Mouse (Mus musculus) MEL (cell line): ENCODE measurements at regions not wholly inside any gene's neighbourhood (a gene's known extent, or its start where the extent isn't known, plus 50 kb on each side); places are given as distances from the start of the nearest gene placed in this dataset.

Experiments
- DNase-seq: peaks from one replicate; pipeline ENCODE4 v3.0.0; 2011; ENCODE audit warnings: low read depth, low spot score
- H3K27ac ChIP-seq: 2 replicates; pipeline ENCODE4 v1.5.1; 2012; ENCODE audit warnings: low read depth, mild to moderate bottlenecking, control low read depth, low read length, moderate library complexity; ENCODE audit not compliant: control insufficient read depth
- H3K27me3 ChIP-seq, 2 experiments: fragments of 150-350 bp in 1 of 2; sonication (generic) in 1 of 2; 2 replicates each; pipeline ENCODE4 v1.6.1; 2012; ENCODE audit warnings: low read length in 2 of 2, mild to moderate bottlenecking in 2 of 2, improper control_type of control experiment in 1 of 2, moderate library complexity in 1 of 2; ENCODE audit not compliant: insufficient read depth in 2 of 2, control insufficient read depth in 1 of 2
- H3K36me3 ChIP-seq, 2 experiments: 2 replicates each; pipeline ENCODE4 v1.6.1; 2012 to 2014; ENCODE audit warnings: low read length in 2 of 2, improper control_type of control experiment in 1 of 2, inconsistent platforms in 1 of 2, mild to moderate bottlenecking in 1 of 2; ENCODE audit not compliant: insufficient read depth in 2 of 2, control insufficient read depth in 1 of 2
- H3K4me1 ChIP-seq, 2 experiments: fragments of 150-350 bp in 1 of 2; sonication (generic) in 1 of 2; 2 replicates each; pipeline ENCODE4 v1.6.1; 2012; ENCODE audit warnings: low read length in 2 of 2, improper control_type of control experiment in 1 of 2, mild to moderate bottlenecking in 1 of 2; ENCODE audit not compliant: insufficient read depth in 2 of 2, control insufficient read depth in 1 of 2
- H3K4me3 ChIP-seq, 2 experiments: fragments of 150-350 bp in 1 of 2; sonication (generic) in 1 of 2; 2 replicates each; pipeline ENCODE4 v1.5.1; 2012; ENCODE audit warnings: low read depth in 2 of 2, low read length in 2 of 2, mild to moderate bottlenecking in 2 of 2, moderate library complexity in 2 of 2, control low read depth in 1 of 2, improper control_type of control experiment in 1 of 2; ENCODE audit not compliant: control insufficient read depth in 1 of 2, insufficient read depth in 1 of 2
- H3K79me2 ChIP-seq: 2 replicates; pipeline ENCODE4 v1.6.1; 2012; ENCODE audit warnings: mild to moderate bottlenecking, low read length, moderate library complexity; ENCODE audit not compliant: control insufficient read depth, poor library complexity, insufficient read depth
- H3K9ac ChIP-seq: 2 replicates; pipeline ENCODE4 v1.6.1; 2012; ENCODE audit warnings: low read depth, mild to moderate bottlenecking, control low read depth, low read length, moderate library complexity; ENCODE audit not compliant: control insufficient read depth, poor library complexity, severe bottlenecking
- H3K9me3 ChIP-seq: fragments of 150-350 bp; sonication (generic); replicated peaks from 2 replicates; pipeline ENCODE4 v1.6.1; 2012; ENCODE audit warnings: mild to moderate bottlenecking, low read length, improper control_type of control experiment, moderate library complexity; ENCODE audit not compliant: insufficient read depth
- CHD1 ChIP-seq: IDR thresholded peaks from 2 replicates; pipeline ENCODE4 v1.6.1; 2012; ENCODE audit warnings: low read depth, mild to moderate bottlenecking, inconsistent platforms, low read length, improper control_type of control experiment
- CHD2 ChIP-seq: IDR thresholded peaks from 2 replicates; pipeline ENCODE4 v1.6.1; 2011; ENCODE audit warnings: low read length, improper control_type of control experiment
- ELF1 ChIP-seq: IDR thresholded peaks from 2 replicates; pipeline ENCODE4 v1.6.1; 2014; ENCODE audit warnings: low read depth, mild to moderate bottlenecking, inconsistent platforms, low read length, improper control_type of control experiment, moderate library complexity
- GABPA ChIP-seq: IDR thresholded peaks from 2 replicates; pipeline ENCODE4 v1.6.1; 2012; ENCODE audit warnings: low read depth, mild to moderate bottlenecking, inconsistent platforms, low read length, improper control_type of control experiment, moderate library complexity
- GATA1 ChIP-seq: IDR thresholded peaks from 2 replicates; pipeline ENCODE4 v1.6.1; 2011; ENCODE audit warnings: low read depth, low read length, improper control_type of control experiment
- HCFC1 ChIP-seq: IDR thresholded peaks from 2 replicates; pipeline ENCODE4 v1.6.1; 2012; ENCODE audit warnings: low read depth, mild to moderate bottlenecking, inconsistent platforms, low read length, improper control_type of control experiment, moderate library complexity
- KAT2A ChIP-seq: conservative IDR thresholded peaks from 2 replicates; pipeline ENCODE4 v1.6.1; 2012; ENCODE audit warnings: low read depth, low read length, improper control_type of control experiment, inconsistent platforms
- MAX ChIP-seq: IDR thresholded peaks from 2 replicates; pipeline ENCODE4 v1.6.1; 2011; ENCODE audit warnings: low read length, improper control_type of control experiment
- MEF2A ChIP-seq: IDR thresholded peaks from 2 replicates; pipeline ENCODE4 v1.6.1; 2014; ENCODE audit warnings: low read depth, mild to moderate bottlenecking, inconsistent platforms, low read length, improper control_type of control experiment; ENCODE audit not compliant: poor library complexity, insufficient replicate concordance, severe bottlenecking; ENCODE audit errors: extremely low read depth
- NRF1 ChIP-seq: IDR thresholded peaks from 2 replicates; pipeline ENCODE4 v1.6.1; 2014; ENCODE audit warnings: low read depth, mild to moderate bottlenecking, inconsistent platforms, low read length, improper control_type of control experiment, moderate library complexity; ENCODE audit not compliant: poor library complexity, insufficient read depth, severe bottlenecking
- POLR2AphosphoS5 ChIP-seq: IDR thresholded peaks from 2 replicates; pipeline ENCODE4 v1.6.1; 2012; ENCODE audit warnings: low read depth, borderline replicate concordance, mild to moderate bottlenecking, inconsistent platforms, low read length, moderate library complexity, mixed read lengths
- SIN3A ChIP-seq: IDR thresholded peaks from 2 replicates; pipeline ENCODE4 v1.6.1; 2012; ENCODE audit warnings: low read length, improper control_type of control experiment, inconsistent platforms
- SMC3 ChIP-seq: IDR thresholded peaks from 2 replicates; pipeline ENCODE4 v1.6.1; 2011; ENCODE audit warnings: low read depth, low read length, improper control_type of control experiment
- TCF12 ChIP-seq: IDR thresholded peaks from 2 replicates; pipeline ENCODE4 v1.6.1; 2014; ENCODE audit warnings: low read depth, mild to moderate bottlenecking, inconsistent platforms, low read length, improper control_type of control experiment, moderate library complexity
- UBTF ChIP-seq: IDR thresholded peaks from 2 replicates; pipeline ENCODE4 v1.6.1; 2012; ENCODE audit warnings: low read depth, mild to moderate bottlenecking, inconsistent platforms, low read length, improper control_type of control experiment, moderate library complexity, borderline replicate concordance; ENCODE audit not compliant: insufficient read depth
- ZC3H11A ChIP-seq: IDR thresholded peaks from 2 replicates; pipeline ENCODE4 v1.6.1; 2012; ENCODE audit warnings: low read depth, mild to moderate bottlenecking, inconsistent platforms, low read length, improper control_type of control experiment
- ZKSCAN1 ChIP-seq: IDR thresholded peaks from 2 replicates; pipeline ENCODE4 v1.6.1; 2012; ENCODE audit warnings: low read depth, mild to moderate bottlenecking, inconsistent platforms, low read length, improper control_type of control experiment, moderate library complexity
- ZMIZ1 ChIP-seq: IDR thresholded peaks from 2 replicates; pipeline ENCODE4 v1.6.1; 2012; ENCODE audit warnings: low read depth, mild to moderate bottlenecking, inconsistent platforms, low read length, improper control_type of control experiment, moderate library complexity
- ZNF384 ChIP-seq: IDR thresholded peaks from 2 replicates; pipeline ENCODE4 v1.6.1; 2012; ENCODE audit warnings: low read depth, mild to moderate bottlenecking, inconsistent platforms, low read length, improper control_type of control experiment

DNA sequence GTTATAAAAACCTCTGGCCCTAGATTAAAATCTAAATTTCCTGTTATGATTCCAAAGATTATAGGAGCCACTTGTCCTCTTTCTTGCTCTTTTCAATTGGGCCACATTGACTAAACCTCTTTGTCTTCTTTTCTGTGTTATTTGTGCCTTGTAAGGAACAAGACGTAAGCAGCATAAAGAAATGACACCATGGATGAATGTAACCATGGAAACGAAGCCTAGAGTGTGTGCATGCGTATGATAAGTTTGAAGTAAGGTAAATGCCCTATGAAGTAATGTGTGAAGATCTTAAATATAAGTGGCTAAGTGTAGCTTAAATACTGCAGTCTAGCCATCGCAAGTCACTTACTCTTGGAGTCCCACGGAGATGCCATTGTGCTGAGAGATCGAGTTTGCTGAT is 177.4 kb upstream of the Slc7a14 start:
- Histone ChIP-seq H3K79me2 (no peaks in the 10 kb centered on the region), H3K9me3 (no peaks in the 10 kb centered on the region), H3K9ac (no peak overlapping the region), H3K36me3 (no peaks in the 10 kb centered on the region), H3K27me3 (no peaks in the 10 kb centered on the region), H3K27ac (no peak overlapping the region), H3K4me3 (no peak overlapping the region), H3K4me1 (no peaks in the 10 kb centered on the region)
- TF ChIP-seq CHD2 (no peak), ELF1 (no peak)
- DNase-seq: no peak

DNA sequence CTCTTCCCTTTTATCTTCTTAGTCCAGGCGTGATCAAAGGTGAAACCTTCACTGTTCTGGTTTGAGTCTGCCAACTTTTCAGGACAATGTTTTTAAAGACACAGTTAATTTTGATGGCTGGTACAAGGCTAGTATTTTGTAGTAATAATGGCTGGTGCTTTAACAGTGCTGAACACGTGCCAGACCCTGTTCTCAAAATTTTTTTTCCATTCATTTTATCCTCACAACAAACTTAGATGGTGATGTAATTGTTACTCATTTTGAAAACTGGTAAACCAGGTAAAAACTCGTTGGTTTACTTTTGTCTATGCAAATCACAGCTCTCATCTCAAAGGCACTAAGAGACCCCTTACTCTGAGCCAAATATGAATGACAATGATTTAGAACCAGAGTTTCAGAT is 171.8 kb upstream of the Slc7a14 start:
- no peaks in the 10 kb centered on the region for H3K27me3 ChIP-seq
- H3K4me3 ChIP-seq: no peak overlapping the region
- DNase-seq: no peak
- H3K9me3 ChIP-seq: no peaks in the 10 kb centered on the region
- H3K79me2 ChIP-seq: no peaks in the 10 kb centered on the region
- TF ChIP-seq CHD1: no peak
- TF ChIP-seq ZC3H11A: no peak
- TF ChIP-seq HCFC1: no peak
- no peak for TF ChIP-seq SMC3
- TF ChIP-seq MEF2A: no peak
- TF ChIP-seq NRF1: no peak
- TF ChIP-seq GABPA: no peak
- TF ChIP-seq TCF12: no peak
- TF ChIP-seq GATA1: no peak
- no peak for TF ChIP-seq UBTF
- TF ChIP-seq KAT2A: no peak
- no peak for TF ChIP-seq SIN3A
- no peak for TF ChIP-seq POLR2AphosphoS5
- no peak for TF ChIP-seq ZKSCAN1
- no peak for TF ChIP-seq MAX
- TF ChIP-seq ZMIZ1: no peak
- TF ChIP-seq ZNF384: no peak
- H3K27ac ChIP-seq: no peak overlapping the region
- H3K36me3 ChIP-seq: no peaks in the 10 kb centered on the region
- H3K4me1 ChIP-seq: no peaks in the 10 kb centered on the region
- H3K9ac ChIP-seq: no peak overlapping the region
